Mouse (Mus musculus) megakaryocyte, embryonic 14.5 days (primary cell): Measurements from ENCODE around the gene Mgat4d.

Experiments
- FLI1 ChIP-seq: IDR thresholded peaks from 2 replicates; pipeline ENCODE4 v1.6.1; 2012; ENCODE audit warnings: low read length, inconsistent platforms, mixed read lengths
- GATA1 ChIP-seq: IDR thresholded peaks from 3 replicates; pipeline ENCODE4 v1.6.1; 2012; ENCODE audit warnings: mixed read lengths, low read length, inconsistent platforms, borderline replicate concordance

- TF ChIP-seq FLI1 (no peak), GATA1 (no peak)
Observed at GRCm38 (mm10) chr8:83377231-83377630, 29.0 kb downstream of the Mgat4d start.
